Mouse (Mus musculus) olfactory bulb, adult 2 months (tissue): ENCODE data around the gene 2310039H08Rik. TPM values are rescaled to one million over a fixed set of nuclear protein-coding genes. Genes with fewer than 3 reads are reported as not detected.

Experiments used
- H3K27ac ChIP-seq: fragments of 200-500 bp; 2 replicates; pipeline ENCODE4 v1.5.1; 2012; ENCODE audit warnings: low read depth, low read length; ENCODE audit not compliant: insufficient read depth
- H3K4me1 ChIP-seq: fragments of 200-500 bp; 2 replicates; pipeline ENCODE4 v1.6.1; 2012; ENCODE audit warnings: low read length; ENCODE audit not compliant: control insufficient read depth, insufficient read depth
- H3K4me3 ChIP-seq: fragments of 200-500 bp; 2 replicates; pipeline ENCODE4 v1.5.1; 2012; ENCODE audit warnings: mild to moderate bottlenecking, low read depth, low read length, moderate library complexity; ENCODE audit not compliant: insufficient read depth
- CTCF ChIP-seq: fragments of 200-500 bp; IDR thresholded peaks from 2 replicates; pipeline ENCODE4 v1.5.1; 2012; ENCODE audit warnings: low read depth, mild to moderate bottlenecking, low read length, moderate library complexity; ENCODE audit not compliant: insufficient read depth
- POLR2A ChIP-seq: fragments of 200-500 bp; IDR thresholded peaks from 2 replicates; pipeline ENCODE4 v1.6.1; 2012; ENCODE audit warnings: mild to moderate bottlenecking, low read depth, low read length, moderate library complexity; ENCODE audit not compliant: insufficient read depth
- WGBS: fragments of 180-500 bp; shearing (Covaris S2); methylation state at CpG from one replicate; pipeline ENCODE4 v1.1.7; 2018; 5-methylcytosine and 5-hydroxymethylcytosine counted together
- polyA plus RNA-seq: library from polyadenylated mRNA; stranded (reverse); fragments of >200 nt; gene quantifications from 2 replicates; pipeline ENCODE4 v1.2.4, GENCODE M21; 2012; ENCODE audit warnings: low replicate concordance; ENCODE audit not compliant: missing spikeins, insufficient read depth, insufficient read length

2310039H08Rik gene
- polyA plus RNA-seq, 1 experiment, result not detected

DNA sequence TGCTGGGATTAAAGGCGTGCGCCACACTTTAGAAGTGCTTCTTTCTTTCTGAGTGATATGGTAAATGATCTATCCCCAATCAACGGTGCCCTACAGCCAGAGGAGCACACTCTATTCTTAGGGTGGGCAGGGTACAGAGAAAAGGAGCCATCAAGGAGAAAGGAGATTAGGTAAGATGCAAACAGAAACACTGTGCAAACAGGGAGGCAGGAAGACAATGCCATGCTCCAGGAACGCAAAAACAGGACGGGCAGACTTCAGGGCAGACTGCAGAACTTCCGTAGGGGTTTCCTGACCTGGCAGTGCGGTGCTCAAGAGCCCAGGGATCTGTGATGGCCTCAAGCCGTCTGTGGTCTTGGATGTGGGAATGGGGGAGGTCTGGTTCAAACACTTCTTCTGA, 41.2 kb downstream of the 2310039H08Rik start:
- Histone ChIP-seq H3K4me3 (no peak overlapping the region), H3K4me1 (peaks cover 3% of the 10 kb centered on the region; the same call in 1 of the 2 replicates), H3K27ac (no peak overlapping the region)
- no peak for TF ChIP-seq POLR2A
- no peak for TF ChIP-seq CTCF
- 84% methylated on average over 8 of the region's 8 CpGs for WGBS

- 91% methylated on average over 6 of the region's 6 CpGs for WGBS
- no peak overlapping the region for H3K4me3 ChIP-seq
- H3K27ac ChIP-seq, result no peak overlapping the region
- TF ChIP-seq CTCF (no peak), POLR2A (no peak)
- H3K4me1 ChIP-seq, result peaks cover 3% of the 10 kb centered on the region; the same call in 1 of the 2 replicates
These were observed 42.1 kb downstream of the 2310039H08Rik start for GRCm38 (mm10) chr17:46814497-46814896.

- Histone ChIP-seq H3K27ac (no peak overlapping the region), H3K4me3 (no peak overlapping the region), H3K4me1 (peaks cover 3% of the 10 kb centered on the region; the same call in 1 of the 2 replicates)
- TF ChIP-seq CTCF (no peak), POLR2A (no peak)
- WGBS, result 80% methylated on average over 13 of the region's 13 CpGs
These were observed 43.9 kb downstream of the 2310039H08Rik start for GRCm38 (mm10) chr17:46816306-46816705.

DNA sequence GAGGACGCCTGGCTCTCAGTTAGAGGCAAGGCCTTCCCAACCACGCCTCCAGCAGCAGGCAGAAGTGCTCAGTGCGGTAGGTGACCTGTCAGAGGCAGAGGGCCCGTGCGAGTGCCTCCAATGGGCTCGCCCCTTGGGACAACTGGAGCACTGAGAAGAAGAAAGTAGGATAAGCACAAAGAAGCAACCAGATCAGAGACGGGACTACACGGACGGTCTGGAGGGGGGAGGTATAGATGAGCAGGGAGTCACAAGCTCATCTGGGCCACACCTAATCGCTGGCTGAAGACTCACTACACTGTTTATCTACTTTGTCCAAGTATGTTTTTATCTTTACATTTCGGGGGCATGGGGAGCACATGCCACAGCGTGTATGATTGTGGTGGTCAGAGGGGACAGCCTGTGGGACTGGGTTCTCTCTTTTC, 45.3 kb downstream of the 2310039H08Rik start:
- no peaks in the 10 kb centered on the region; the same call in 1 of the 2 replicates for H3K4me1 ChIP-seq
- TF ChIP-seq CTCF (no peak), POLR2A (no peak)
- no peak overlapping the region for H3K4me3 ChIP-seq
- no peak overlapping the region for H3K27ac ChIP-seq
- 94% methylated on average over 12 of the region's 12 CpGs for WGBS

DNA sequence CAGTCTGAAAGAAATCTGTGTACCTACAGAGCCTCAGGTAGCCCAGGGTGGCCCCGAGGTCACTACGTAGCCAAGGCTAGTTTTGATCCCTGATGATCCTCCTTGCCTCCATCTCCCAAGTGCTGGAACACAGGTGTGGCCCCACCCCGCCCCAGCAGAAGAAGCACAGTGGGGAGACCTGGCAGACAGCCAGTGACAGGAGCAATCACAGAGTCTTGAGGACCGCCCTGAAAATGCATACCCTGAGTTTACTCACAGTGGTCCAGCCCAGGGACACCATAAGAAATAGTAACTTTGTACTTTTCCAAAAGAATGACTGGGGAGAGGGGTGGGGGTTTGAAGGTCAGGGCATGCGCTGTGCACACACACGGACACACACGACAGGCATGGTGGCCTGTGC, 48.2 kb downstream of the 2310039H08Rik start:
- Histone ChIP-seq H3K4me1 (peaks cover 3% of the 10 kb centered on the region; the same call in 1 of the 2 replicates), H3K27ac (no peak overlapping the region), H3K4me3 (no peak overlapping the region)
- WGBS, result 92% methylated on average over 7 of the region's 7 CpGs
- no peak for TF ChIP-seq CTCF
- TF ChIP-seq POLR2A, result no peak

Other genes with a start within 250 kb of the 2310039H08Rik start
- gene Cul9, start 226.2 kb upstream of the 2310039H08Rik start, polyA plus RNA-seq, result not detected in 2 replicates
- not detected in 2 replicates for gene Srf, start 216.5 kb upstream of the 2310039H08Rik start, polyA plus RNA-seq
- gene Ptk7, start 143.1 kb upstream of the 2310039H08Rik start, polyA plus RNA-seq, result not detected in 2 replicates
- gene Klc4, start 126.6 kb upstream of the 2310039H08Rik start, polyA plus RNA-seq, result not detected in 2 replicates
- not detected in 2 replicates for gene Mrpl2, start 126.4 kb upstream of the 2310039H08Rik start, polyA plus RNA-seq
- gene Cul7, start 122.3 kb upstream of the 2310039H08Rik start, polyA plus RNA-seq, result not detected in 2 replicates
- not detected in 2 replicates for gene Rrp36, start 98.3 kb upstream of the 2310039H08Rik start, polyA plus RNA-seq
- gene Mea1, start 93.8 kb upstream of the 2310039H08Rik start, polyA plus RNA-seq, result not detected in 2 replicates
- not detected in 2 replicates for gene Klhdc3, start 91.7 kb upstream of the 2310039H08Rik start, polyA plus RNA-seq
- gene Ppp2r5d, start 67.5 kb upstream of the 2310039H08Rik start, polyA plus RNA-seq, result 293 TPM in 1 of 2 replicates, not detected in the other
- gene Pex6, start 61.2 kb upstream of the 2310039H08Rik start, polyA plus RNA-seq, result not detected in 2 replicates
- not detected in 2 replicates for gene Gnmt, start 43.5 kb upstream of the 2310039H08Rik start, polyA plus RNA-seq
- not detected in 2 replicates for gene Cnpy3, start 20.4 kb upstream of the 2310039H08Rik start, polyA plus RNA-seq
- gene Ptcra, start 8.9 kb upstream of the 2310039H08Rik start, polyA plus RNA-seq, result not detected in 2 replicates
- gene Rpl7l1, start 10.0 kb downstream of the 2310039H08Rik start, polyA plus RNA-seq, result not detected in 2 replicates
- gene Bicral, start 85.8 kb downstream of the 2310039H08Rik start, polyA plus RNA-seq, result not detected in 2 replicates
- not detected in 2 replicates for gene Tbcc, start 118.0 kb downstream of the 2310039H08Rik start, polyA plus RNA-seq
- gene Prph2, start 137.8 kb downstream of the 2310039H08Rik start, polyA plus RNA-seq, result not detected in 2 replicates
- gene Ubr2, start 237.9 kb downstream of the 2310039H08Rik start, polyA plus RNA-seq, result 289 TPM in 1 of 2 replicates, not detected in the other